Mouse (Mus musculus) intestine, embryonic 14.5 days (tissue): ENCODE measurements at regions not wholly inside any gene's neighbourhood (a gene's known extent, or its start where the extent isn't known, plus 50 kb on each side); places are given as distances from the start of the nearest gene placed in this dataset.

Experiments used
- ATAC-seq: fragments of 200-750 bp; cut with Nextera tagmentation; replicated peaks from 2 replicates; pipeline ENCODE4 v1.8.0; 2017; ENCODE audit warnings: low read depth, moderate number of reproducible peaks, moderate TSS enrichment, moderate library complexity; ENCODE audit not compliant: low FRiP score, low TSS enrichment
- DNase-seq: peaks from one replicate; pipeline ENCODE4 v3.0.0-alpha.2; 2018; ENCODE audit warnings: low spot score
- H3K27ac ChIP-seq: fragments of 300-500 bp; sonication (generic); 2 replicates; pipeline ENCODE4 v1.5.1; 2014; ENCODE audit warnings: low read depth, mild to moderate bottlenecking, control low read depth
- H3K27me3 ChIP-seq: fragments of 300-500 bp; sonication (generic); replicated peaks from 2 replicates; pipeline ENCODE4 v1.6.1; 2014; ENCODE audit warnings: low read length, control low read depth; ENCODE audit not compliant: control insufficient read depth, insufficient read depth
- H3K36me3 ChIP-seq: fragments of 300-500 bp; sonication (generic); 2 replicates; pipeline ENCODE4 v1.6.1; 2014; ENCODE audit warnings: low read length, control low read depth; ENCODE audit not compliant: control insufficient read depth, insufficient read depth
- H3K4me1 ChIP-seq: fragments of 300-500 bp; sonication (generic); replicated peaks from 2 replicates; pipeline ENCODE4 v1.6.1; 2014; ENCODE audit warnings: low read length, control low read depth, mixed read lengths; ENCODE audit not compliant: control insufficient read depth, insufficient read depth
- H3K4me2 ChIP-seq: fragments of 300-500 bp; sonication (generic); 2 replicates; pipeline ENCODE4 v1.6.1; 2014; ENCODE audit warnings: low read length
- H3K4me3 ChIP-seq: fragments of 300-500 bp; sonication (generic); 2 replicates; pipeline ENCODE4 v1.5.1; 2014; ENCODE audit warnings: low read depth, low read length, control low read depth, mixed read lengths
- H3K9ac ChIP-seq: fragments of 300-500 bp; sonication (generic); 2 replicates; pipeline ENCODE4 v1.6.1; 2014; ENCODE audit warnings: mild to moderate bottlenecking, low read length
- H3K9me3 ChIP-seq: fragments of 300-500 bp; sonication (generic); 2 replicates; pipeline ENCODE4 v1.6.1; 2016; ENCODE audit warnings: low read length, control low read depth; ENCODE audit not compliant: control insufficient read depth
- WGBS: fragments of 180-500 bp; shearing (Covaris S2); extraction: QIAGEN DNeasy Blood & Tissue Kit; methylation state at CpG from one replicate; pipeline ENCODE4 v1.1.7; 2014; 5-methylcytosine and 5-hydroxymethylcytosine counted together

- no peaks in the 10 kb centered on the region for H3K4me1 ChIP-seq
- DNase-seq (no peak), ATAC-seq (no peak)
- no peak overlapping the region for H3K4me3 ChIP-seq
- no peak overlapping the region for H3K4me2 ChIP-seq
- no peaks in the 10 kb centered on the region for H3K36me3 ChIP-seq
- no peak overlapping the region for H3K27ac ChIP-seq
- H3K27me3 ChIP-seq: no peaks in the 10 kb centered on the region
- no peaks in the 10 kb centered on the region for H3K9me3 ChIP-seq
- WGBS: 62% methylated on average over 2 of the region's 2 CpGs
- H3K9ac ChIP-seq: no peak overlapping the region
Observed at GRCm38 (mm10) chr2:10784266-10784665, 387.6 kb upstream of the Prkcq start.

- Histone ChIP-seq H3K4me2 (no peak overlapping the region), H3K4me3 (no peak overlapping the region), H3K27me3 (no peaks in the 10 kb centered on the region), H3K36me3 (no peaks in the 10 kb centered on the region), H3K27ac (no peak overlapping the region), H3K4me1 (no peaks in the 10 kb centered on the region), H3K9me3 (no peaks in the 10 kb centered on the region), H3K9ac (no peak overlapping the region)
- 19% methylated on average over 2 of the region's 2 CpGs for WGBS
- DNase-seq (no peak), ATAC-seq (no peak)
Observed at GRCm38 (mm10) chr2:10785156-10785555, 386.8 kb upstream of the Prkcq start.

- Histone ChIP-seq H3K27ac (no peak overlapping the region), H3K27me3 (no peaks in the 10 kb centered on the region), H3K9ac (no peak overlapping the region), H3K36me3 (no peaks in the 10 kb centered on the region), H3K4me3 (no peak overlapping the region), H3K9me3 (no peaks in the 10 kb centered on the region), H3K4me2 (no peak overlapping the region), H3K4me1 (no peaks in the 10 kb centered on the region)
- ATAC-seq (no peak), DNase-seq (no peak)
- 35% methylated on average over 1 of the region's 1 CpGs for WGBS
Observed at GRCm38 (mm10) chr2:10788509-10788908, 383.4 kb upstream of the Prkcq start.

GRCm38 (mm10) chr2:10791233-10791632, 380.7 kb upstream of the Prkcq start:
- Histone ChIP-seq H3K36me3 (no peaks in the 10 kb centered on the region), H3K9me3 (no peaks in the 10 kb centered on the region), H3K4me2 (no peak overlapping the region), H3K4me3 (no peak overlapping the region), H3K4me1 (no peaks in the 10 kb centered on the region), H3K9ac (no peak overlapping the region), H3K27me3 (no peaks in the 10 kb centered on the region), H3K27ac (no peak overlapping the region)
- ATAC-seq (no peak), DNase-seq (no peak)

GRCm38 (mm10) chr2:10816374-10816773, 355.5 kb upstream of the Prkcq start:
- Histone ChIP-seq H3K9ac (no peak overlapping the region), H3K27ac (no peak overlapping the region)
- no peak for DNase-seq

GRCm38 (mm10) chr2:10825278-10826133, 346.4 kb upstream of the Prkcq start:
- 31% methylated on average over 29 of the region's 29 CpGs for WGBS
- peak; percentile 82 for DNase-seq

More at GRCm38 (mm10) chr2:10816374-10816773, 355.5 kb upstream of the Prkcq start:
- H3K36me3 ChIP-seq: no peaks in the 10 kb centered on the region
- H3K27me3 ChIP-seq: no peaks in the 10 kb centered on the region
- ATAC-seq: no peak
- no peaks in the 10 kb centered on the region for H3K9me3 ChIP-seq
- WGBS: 23% methylated on average over 2 of the region's 2 CpGs
- H3K4me3 ChIP-seq: no peak overlapping the region
- no peaks in the 10 kb centered on the region for H3K4me1 ChIP-seq
- no peak overlapping the region for H3K4me2 ChIP-seq

GRCm38 (mm10) chr2:10826134-10826767, 345.7 kb upstream of the Prkcq start:
- ATAC-seq: no peak
- Histone ChIP-seq H3K27me3 (no peaks in the 10 kb centered on the region), H3K27ac (no peak overlapping the region), H3K4me3 (0 out of 2 replicates have a peak overlapping the region, but pooled peaks have one; percentile 43), H3K36me3 (no peaks in the 10 kb centered on the region), H3K4me2 (peak overlapping the region; percentile 53), H3K9ac (peak overlapping the region; percentile 46; the same call in 1 of the 2 replicates), H3K9me3 (no peaks in the 10 kb centered on the region), H3K4me1 (no peaks in the 10 kb centered on the region)
- DNase-seq: no peak
- WGBS: 74% methylated on average over 10 of the region's 10 CpGs

More at GRCm38 (mm10) chr2:10825278-10826133, 346.4 kb upstream of the Prkcq start:
- ATAC-seq: peak; percentile 53; the same call in 1 of the 2 replicates
- Histone ChIP-seq H3K36me3 (no peaks in the 10 kb centered on the region), H3K27ac (no peak overlapping the region), H3K9me3 (no peaks in the 10 kb centered on the region), H3K4me3 (peak overlapping the region; percentile 43), H3K27me3 (no peaks in the 10 kb centered on the region), H3K4me2 (peak overlapping the region; percentile 53), H3K9ac (peak overlapping the region; percentile 46), H3K4me1 (no peaks in the 10 kb centered on the region)

- WGBS: 53% methylated on average over 5 of the region's 5 CpGs
- H3K27me3 ChIP-seq: no peaks in the 10 kb centered on the region
- H3K4me2 ChIP-seq: no peak overlapping the region
- H3K27ac ChIP-seq: no peak overlapping the region
- H3K4me3 ChIP-seq: no peak overlapping the region
- ATAC-seq (no peak), DNase-seq (no peak)
- no peaks in the 10 kb centered on the region for H3K9me3 ChIP-seq
- no peaks in the 10 kb centered on the region for H3K36me3 ChIP-seq
- no peak overlapping the region for H3K9ac ChIP-seq
- no peaks in the 10 kb centered on the region for H3K4me1 ChIP-seq
Observed at GRCm38 (mm10) chr2:10839976-10840375, 331.9 kb upstream of the Prkcq start.
